Comparison of ENCODE assay signal across 11 mouse cellular contexts in genomic region chr11:119129281-119130058, GRCm38 (mm10). TPM values are rescaled to one million over a fixed set of nuclear protein-coding genes. Genes with fewer than 3 reads are reported as not detected.
DNase-seq lines count a peak whose midpoint lies in the region; ATAC-seq and TF ChIP-seq lines count a peak whose summit lies in the region.
"Had no signal": no experiment of that assay in that cellular context is flagged by ENCODE, and none has a peak within 500 bp of the region (broad histone marks: within the 10 kb centered on the region; RNA-seq: fewer than 3 reads in every experiment).

No protein-coding gene starts in this region.

- no peak for DNase-seq in CH12.LX (ENCODE audit: extremely low read depth)
- DNase-seq in adrenal gland, adult 8-10 months = peak; percentile 83
- DNase-seq in hindbrain, embryonic 14.5 days (ENCODE audit: low spot score) = no peak
- no peak for DNase-seq in limb, embryonic 11.5 days (ENCODE audit: low spot score)
- DNase-seq in layer of hippocampus, adult 9-10 months (ENCODE audit: low spot score) = no peak
- no peak for DNase-seq in T-cell, adult 2 months (ENCODE audit: low spot score)
- DNase-seq in heart, postnatal 10 days = no peak
- DNase-seq: cerebellum, adult 18-20 months; right cerebral cortex, postnatal 14 days had no signal

- no peak for TF ChIP-seq EP300 in CH12.LX (IDR thresholded peaks at IDR 0.05; ENCODE audit: low read length)

- H3K79me2 ChIP-seq in CH12.LX (replicated peaks; ENCODE audit: control insufficient read depth, extremely low read depth, insufficient read depth, poor library complexity, severe bottlenecking) = no peaks in the 10 kb centered on the region

- H3K36me3 ChIP-seq in CH12.LX (replicated peaks in 1 of 2; ENCODE audit: control insufficient read depth in 1 of 2, insufficient read depth in 1 of 2, low read length in 1 of 2) = no peaks in the 10 kb centered on the region
- no peaks in the 10 kb centered on the region for H3K36me3 ChIP-seq in hindbrain, embryonic 14.5 days (replicated peaks; ENCODE audit: control insufficient read depth, insufficient read depth)
- H3K36me3 ChIP-seq in limb, embryonic 11.5 days (ENCODE audit: control insufficient read depth, insufficient read depth, low read length) = no peaks in the 10 kb centered on the region

- peak overlapping the region; percentile 57 for H3K4me2 ChIP-seq in CH12.LX (ENCODE audit: insufficient read depth, low read depth, poor library complexity, severe bottlenecking)
- H3K4me2 ChIP-seq in hindbrain, embryonic 14.5 days (replicated peaks) = peak overlapping the region; percentile 50
- peak overlapping the region; percentile 41 for H3K4me2 ChIP-seq in limb, embryonic 11.5 days (ENCODE audit: low read depth, severe bottlenecking)

- peak overlapping the region in 2 of 3 experiments; percentile 1 to 14 for H3K4me3 ChIP-seq in CH12.LX (replicated peaks in 1 of 3; ENCODE audit: low read depth in 2 of 3, low read length in 2 of 3, poor library complexity in 1 of 3)
- H3K4me3 ChIP-seq in hindbrain, embryonic 14.5 days (replicated peaks; ENCODE audit: low read length) = no peak overlapping the region; the same call in 1 of the 2 replicates
- H3K4me3 ChIP-seq in limb, embryonic 11.5 days (ENCODE audit: low read depth, low read length) = no peak overlapping the region

- H3K27ac ChIP-seq in CH12.LX (ENCODE audit: insufficient read depth, low read depth) = peak overlapping the region; percentile 87
- peak overlapping the region; percentile 46 for H3K27ac ChIP-seq in hindbrain, embryonic 14.5 days
- H3K27ac ChIP-seq in limb, embryonic 11.5 days (replicated peaks; ENCODE audit: low read depth, low read length) = no peak overlapping the region
- H3K27ac ChIP-seq: macrophage had no signal

- dilution Hi-C loops in CH12.LX (cut with MboI; ENCODE audit: extremely low pct_ligation_motif_present, extremely low pct_unique_long_range_greater_than_20kb, low sequenced_read_pairs) = no loop called here

- H3K27me3 ChIP-seq in CH12.LX (replicated peaks) = no peaks in the 10 kb centered on the region
- H3K27me3 ChIP-seq in hindbrain, embryonic 14.5 days (ENCODE audit: control insufficient read depth, insufficient read depth, low read length) = no peaks in the 10 kb centered on the region
- H3K27me3 ChIP-seq in limb, embryonic 11.5 days (ENCODE audit: control insufficient read depth, insufficient read depth, low read length) = peaks cover 11% of the 10 kb centered on the region; the same call in 1 of the 2 replicates

- intact Hi-C loops in heart, postnatal 10 days (cut with DNase I) = loop anchor here (5.0 kb wide), 2 partner anchors 58 to 72 kb away; no protein-coding TSS in a partner anchor

- H3K9ac ChIP-seq in CH12.LX (ENCODE audit: insufficient read depth, low read depth) = peak overlapping the region; percentile 3; the same call in 1 of the 2 replicates
- peak overlapping the region; percentile 22; the same call in 1 of the 2 replicates for H3K9ac ChIP-seq in hindbrain, embryonic 14.5 days
- no peak overlapping the region for H3K9ac ChIP-seq in limb, embryonic 11.5 days (ENCODE audit: low read length)

- no peak for ATAC-seq in hindbrain, embryonic 14.5 days (ENCODE audit: low FRiP score)
- ATAC-seq in limb, embryonic 11.5 days (ENCODE audit: insufficient number of reproducible peaks, low FRiP score, low TSS enrichment, low read depth) = no peak
- no peak for ATAC-seq in monocyte, adult 5-6 weeks (replicated peaks; ENCODE audit: insufficient number of reproducible peaks, low FRiP score, low TSS enrichment, poor library complexity, severe bottlenecking)

- WGBS in hindbrain, embryonic 14.5 days = 55% methylated on average over 18 of the region's 18 CpGs
- WGBS in limb, embryonic 11.5 days = 38% methylated on average over 18 of the region's 18 CpGs

- peaks cover 67 to 96% of the 10 kb centered on the region in 2 experiments for H3K4me1 ChIP-seq in CH12.LX (ENCODE audit: control insufficient read depth in 1 of 2, insufficient read depth in 2 of 2)
- H3K4me1 ChIP-seq in hindbrain, embryonic 14.5 days (replicated peaks; ENCODE audit: control insufficient read depth, insufficient read depth, low read length) = peaks cover 39% of the 10 kb centered on the region
- H3K4me1 ChIP-seq in limb, embryonic 11.5 days (ENCODE audit: control insufficient read depth, insufficient read depth, low read length) = peaks cover 56% of the 10 kb centered on the region

- in situ Hi-C loops in CH12.LX (cut with MboI; ENCODE audit: low pct_ligation_motif_present, low pct_unique_long_range_greater_than_20kb, low sequenced_read_pairs) = loop anchor here (5.0 to 10.0 kb wide), 2 partner anchors 37 to 55 kb away; no protein-coding TSS in a partner anchor

- TF ChIP-seq RAD21 in CH12.LX (IDR thresholded peaks at IDR 0.05; ENCODE audit: low read depth, low read length) = no peak

- TF ChIP-seq CTCF in CH12.LX (conservative IDR thresholded peaks at IDR 0.05 in 1 of 2, IDR thresholded peaks at IDR 0.05 in 1 of 2; ENCODE audit: low read depth in 2 of 2, low read length in 2 of 2) = no peak

- peaks cover 8% of the 10 kb centered on the region for H3K9me3 ChIP-seq in CH12.LX (replicated peaks; ENCODE audit: low read length)
- H3K9me3 ChIP-seq in hindbrain, embryonic 14.5 days (ENCODE audit: control insufficient read depth, low read length) = no peaks in the 10 kb centered on the region
- H3K9me3 ChIP-seq in limb, embryonic 11.5 days (ENCODE audit: control insufficient read depth, low read length) = no peaks in the 10 kb centered on the region

- TF ChIP-seq POLR2A in CH12.LX (IDR thresholded peaks at IDR 0.05; ENCODE audit: low read depth, low read length) = no peak; the same call in 1 of the 2 replicates

TF ChIP-seq in CH12.LX, 34 proteins besides CTCF, POLR2A, EP300 and RAD21:
- TF ChIP-seq RCOR1 (conservative IDR thresholded peaks at IDR 0.05; ENCODE audit: low read depth, low read length) (no peak), POLR2AphosphoS2 (IDR thresholded peaks at IDR 0.05; ENCODE audit: low read depth, low read length) (no peak), MEF2A (IDR thresholded peaks at IDR 0.05; ENCODE audit: borderline replicate concordance, low read depth, low read length) (no peak), PAX5 (IDR thresholded peaks at IDR 0.05; ENCODE audit: low read length) (no peak), ZNF384 (IDR thresholded peaks at IDR 0.05; ENCODE audit: low read depth, low read length) (no peak), CHD2 (IDR thresholded peaks at IDR 0.05; ENCODE audit: low read length) (no peak), MAX (IDR thresholded peaks at IDR 0.05; ENCODE audit: low read length) (peak; percentile 70; the same call in 1 of the 2 replicates), CHD1 (IDR thresholded peaks at IDR 0.05; ENCODE audit: low read depth, low read length) (no peak), ETS1 (conservative IDR thresholded peaks at IDR 0.05; ENCODE audit: low read depth, low read length) (no peak), SIN3A (IDR thresholded peaks at IDR 0.05; ENCODE audit: low read length) (no peak; the same call in 1 of the 2 replicates), KAT2A (IDR thresholded peaks at IDR 0.05; ENCODE audit: insufficient replicate concordance, low read length) (0 out of 2 replicates have a peak, but pooled peaks have one; percentile 5), IRF4 (IDR thresholded peaks at IDR 0.05; ENCODE audit: low read depth, low read length) (peak; percentile 8; the same call in 1 of the 2 replicates), MAZ (IDR thresholded peaks at IDR 0.05; ENCODE audit: low read depth, low read length) (no peak), BHLHE40 (IDR thresholded peaks at IDR 0.05; ENCODE audit: low read depth, low read length) (peak; percentile 70), TCF12 (IDR thresholded peaks at IDR 0.05; ENCODE audit: low read depth, low read length) (0 out of 2 replicates have a peak, but pooled peaks have one; percentile 6), MYC (IDR thresholded peaks at IDR 0.05; ENCODE audit: low read depth, low read length) (peak; percentile 47; the same call in 1 of the 2 replicates), JUND (conservative IDR thresholded peaks at IDR 0.05; ENCODE audit: low read depth, low read length) (no peak), NRF1 (IDR thresholded peaks at IDR 0.05; ENCODE audit: low read depth, low read length) (0 out of 2 replicates have a peak, but pooled peaks have one; percentile 10), UBTF (IDR thresholded peaks at IDR 0.05; ENCODE audit: low read depth, low read length) (peak; percentile 80), JUN (IDR thresholded peaks at IDR 0.05; ENCODE audit: insufficient read depth, low read depth, low read length) (no peak), NELFE (IDR thresholded peaks at IDR 0.05; ENCODE audit: low read depth, low read length) (no peak), ELF1 (IDR thresholded peaks at IDR 0.05; ENCODE audit: low read depth, low read length) (peak; percentile 35; the same call in 1 of the 2 replicates), TBP (conservative IDR thresholded peaks at IDR 0.05; ENCODE audit: low read depth, low read length) (peak; percentile 61; the same call in 1 of the 2 replicates)

RNA-seq across cellular contexts. Expression of gene Cbx4, which starts 43.4 kb away (rescaled TPM):
- total RNA-seq in CH12.LX (2012; rRNA removed) (30.6 and 40.4 TPM in 2 replicates), CH12.LX (2014; rRNA removed) (11.4 and 15.0 TPM in 2 replicates)
- polyA plus RNA-seq in CH12.LX (2012; ENCODE audit: insufficient read length, low read depth) = 26.0 and 29.8 TPM in 2 replicates
- total RNA-seq in adrenal gland, adult 8-10 months (2022) = 100 to 1,000 TPM in 1 of 4 experiments, 10 to 100 TPM in 3; 70.8 to 227 (median 87.4) TPM
- 16.8 and 20.2 TPM in 2 replicates for polyA plus RNA-seq in hindbrain, embryonic 14.5 days (2014; fragmentation: Nextera tagmentation; extraction: Ambion mirVana)
- polyA plus RNA-seq in limb, embryonic 11.5 days (2014; fragmentation: Nextera tagmentation; extraction: Ambion mirVana) = 5.4 and 5.8 TPM in 2 replicates
- 35.2 to 45.8 TPM (median 42.2 TPM) in 3 replicates for total RNA-seq in monocyte, adult 5-6 weeks (2017)
- total RNA-seq in heart, postnatal 10 days (2021) = 10 to 100 TPM; 22.1 to 22.6 TPM

Comparison
In these comparisons a context has a peak if more than half of its experiments do, and no peak if none do; other contexts are left out.
1. H3K4me3 ChIP-seq: peak in CH12.LX (2 of 3); none in hindbrain, embryonic 14.5 days (single experiment) and limb, embryonic 11.5 days (single experiment).
2. Peak in every context shown above with its lines, with median percentiles within 50 percentile points of each other: H3K4me2 ChIP-seq.